Mouse (Mus musculus) urinary bladder, postnatal 10 days (tissue): ENCODE results near the gene Plscr3.

Experiments
- DNase-seq: peaks from one replicate; pipeline ENCODE4 v3.0.0; 2022; ENCODE audit warnings: low spot score

Gene Plscr3

DNA sequence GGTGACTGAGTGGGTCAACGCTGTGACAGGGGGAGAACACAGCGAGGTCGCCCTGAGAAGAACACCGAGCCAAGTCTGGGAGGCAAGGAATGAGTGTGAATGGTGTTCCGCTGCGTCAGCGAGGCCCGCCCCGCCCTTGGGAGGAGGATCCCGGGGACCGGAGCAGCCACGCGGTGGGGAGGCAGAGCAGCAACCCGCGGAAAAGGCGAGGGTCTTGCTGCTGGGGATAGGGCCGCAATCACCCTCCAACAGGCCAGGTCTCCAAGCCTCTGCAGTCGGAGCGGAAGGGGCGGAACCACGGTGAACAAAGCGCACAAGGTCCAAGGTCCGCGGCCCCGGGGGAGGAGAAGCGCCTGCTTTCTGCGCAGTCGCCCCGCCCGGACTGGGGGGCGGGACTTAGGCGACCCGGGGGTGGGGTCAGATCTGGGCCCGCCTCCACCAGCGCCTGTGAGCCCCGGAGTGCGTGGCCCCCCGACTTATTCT is at the start of gene Plscr3:
TSS of gene Plscr3 (plus strand) at position 179 of the 483 bp plus-strand sequence.
- peak; percentile 55 for DNase-seq

DNA sequence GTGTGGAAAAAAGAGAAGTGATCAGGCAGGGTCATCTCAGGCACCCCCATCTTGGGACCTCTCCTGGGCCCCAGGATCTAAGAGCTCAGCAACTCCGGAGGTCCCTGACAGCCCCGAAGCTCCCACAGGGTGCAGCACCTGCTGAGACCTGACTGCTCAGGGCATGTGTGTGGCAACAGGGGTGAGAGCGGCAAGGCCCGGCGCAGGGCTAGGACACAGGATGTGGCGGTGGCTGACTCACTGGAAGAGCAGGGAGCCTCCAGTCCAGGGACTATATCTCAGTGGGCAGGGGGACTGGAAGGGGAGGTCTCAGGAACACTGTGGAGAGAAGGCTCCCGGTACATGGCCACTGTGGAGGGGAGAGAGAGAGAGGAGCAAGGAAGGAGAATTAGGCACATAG is 48.3 kb upstream of the Plscr3 start:
- no peak for DNase-seq

DNA sequence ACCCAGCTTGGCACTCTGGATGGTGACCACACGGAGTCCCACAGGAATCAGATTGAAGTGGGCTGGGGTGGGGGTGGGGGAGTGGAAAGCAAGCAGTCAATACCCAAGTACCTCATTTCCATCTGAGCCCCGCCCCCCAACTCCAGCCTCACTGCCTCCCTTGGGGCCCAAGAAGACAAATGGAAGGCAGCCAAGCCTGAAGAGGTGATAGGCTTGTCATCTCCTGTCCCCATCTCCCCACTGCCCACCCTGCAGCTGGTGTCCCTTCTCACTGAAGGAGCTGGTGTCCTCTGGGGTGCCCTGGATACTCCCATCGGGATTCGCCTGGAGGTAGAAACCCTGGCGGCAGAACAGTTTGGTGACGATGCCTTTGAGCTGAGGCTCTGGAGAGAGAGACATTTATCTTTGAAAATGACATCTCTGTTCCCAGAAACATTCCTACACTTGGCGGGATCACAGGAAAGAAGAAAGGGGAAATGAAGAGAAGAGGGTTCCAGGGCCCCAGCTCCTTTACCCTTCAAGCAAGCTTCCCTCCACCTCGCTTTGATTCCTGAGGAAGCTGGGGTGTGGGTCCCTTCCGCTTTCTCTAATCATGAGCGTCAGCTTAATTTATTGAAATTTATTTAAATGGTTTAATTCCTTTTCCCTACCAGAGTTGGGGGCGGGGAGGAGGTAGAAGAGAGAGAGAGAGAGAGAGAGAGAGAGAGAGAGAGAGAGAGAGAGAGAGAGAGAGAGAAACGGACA is 46.6 kb upstream of the Plscr3 start:
- no peak for DNase-seq

DNA sequence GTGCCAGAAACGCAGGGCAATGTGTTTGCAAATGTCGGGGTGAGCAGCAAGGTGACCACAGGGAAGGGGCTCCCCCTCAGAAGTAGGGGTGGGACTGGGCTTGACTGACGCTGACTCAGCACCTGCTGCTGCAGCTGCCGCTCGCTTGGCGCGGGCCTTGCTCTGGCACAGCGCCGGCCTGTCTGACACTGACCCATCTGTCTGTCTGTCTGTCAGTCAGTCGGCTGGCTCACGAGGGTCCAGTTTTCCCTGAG is 46.1 kb upstream of the Plscr3 start:
- no peak for DNase-seq

DNA sequence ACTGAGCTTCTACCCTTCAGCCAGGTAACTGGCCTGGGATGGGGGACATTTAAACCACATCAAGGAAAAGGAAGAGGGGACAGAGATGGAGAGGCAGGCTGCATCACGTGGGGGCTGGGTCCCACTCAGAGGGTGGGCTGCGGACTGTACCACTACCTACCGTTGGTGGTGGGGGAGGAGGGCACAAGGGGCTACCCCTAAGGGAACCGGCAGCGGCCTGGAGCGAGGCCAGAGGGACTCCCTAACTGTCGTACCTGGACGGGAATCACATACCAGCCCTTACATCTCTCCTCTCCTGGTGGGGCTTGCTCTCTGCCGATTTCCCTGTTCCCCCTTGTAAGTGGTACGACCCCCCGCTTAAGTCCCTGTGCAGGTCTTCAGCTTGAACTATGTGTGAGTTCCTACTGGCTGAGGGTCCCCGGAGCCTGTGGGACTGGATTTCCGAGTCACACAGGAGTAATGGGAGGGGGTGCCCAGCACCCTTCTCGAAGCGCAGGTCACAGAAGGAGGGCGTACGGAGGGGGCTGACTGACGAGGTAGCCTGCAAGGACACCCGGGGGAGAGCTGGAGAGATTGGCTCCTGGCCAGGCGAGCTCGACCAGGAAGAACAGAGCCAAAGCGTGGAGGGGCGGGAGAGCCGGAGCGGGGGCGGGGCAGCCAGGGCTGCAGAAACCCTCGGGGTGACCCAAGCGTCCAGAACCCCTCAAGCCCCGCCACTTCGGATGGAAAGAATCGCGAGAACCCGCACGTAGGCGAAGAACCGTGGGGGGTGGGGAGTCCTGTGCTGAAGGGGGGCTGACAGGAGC is 45.6 kb upstream of the Plscr3 start:
- DNase-seq, result no peak

DNA sequence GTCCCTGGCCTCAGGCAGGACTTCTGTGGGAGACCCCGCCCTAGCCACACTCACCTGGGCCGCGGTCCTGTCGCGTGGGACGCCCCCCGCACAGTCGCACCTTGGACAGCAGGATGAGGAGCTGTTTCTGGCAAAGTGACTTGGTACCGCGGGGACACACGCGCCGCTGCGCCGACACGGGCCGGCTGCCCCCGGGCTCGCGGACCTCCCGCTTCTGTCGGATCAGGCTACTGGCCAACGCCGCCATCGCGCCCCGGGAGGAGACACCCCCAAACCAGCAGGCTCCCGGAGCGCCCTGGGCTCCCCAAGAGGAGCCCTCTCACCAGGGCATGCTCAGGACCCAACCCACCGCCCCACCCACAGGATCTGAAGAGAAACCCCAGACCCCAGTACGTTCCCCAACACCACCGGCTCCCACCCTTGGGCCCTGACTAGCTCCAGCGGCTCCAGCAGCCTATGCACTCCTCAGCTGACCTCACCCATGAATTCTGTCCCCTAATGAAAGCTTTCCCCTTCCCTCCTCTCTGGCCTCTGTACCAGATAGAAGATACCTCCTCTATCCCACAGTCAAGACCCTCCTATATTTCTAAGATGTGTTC is 44.7 kb upstream of the Plscr3 start, which contains the start of gene Fgf11:
TSS of gene Fgf11 (minus strand) at position 479 of the 599 bp plus-strand sequence.
- DNase-seq, result no peak

DNA sequence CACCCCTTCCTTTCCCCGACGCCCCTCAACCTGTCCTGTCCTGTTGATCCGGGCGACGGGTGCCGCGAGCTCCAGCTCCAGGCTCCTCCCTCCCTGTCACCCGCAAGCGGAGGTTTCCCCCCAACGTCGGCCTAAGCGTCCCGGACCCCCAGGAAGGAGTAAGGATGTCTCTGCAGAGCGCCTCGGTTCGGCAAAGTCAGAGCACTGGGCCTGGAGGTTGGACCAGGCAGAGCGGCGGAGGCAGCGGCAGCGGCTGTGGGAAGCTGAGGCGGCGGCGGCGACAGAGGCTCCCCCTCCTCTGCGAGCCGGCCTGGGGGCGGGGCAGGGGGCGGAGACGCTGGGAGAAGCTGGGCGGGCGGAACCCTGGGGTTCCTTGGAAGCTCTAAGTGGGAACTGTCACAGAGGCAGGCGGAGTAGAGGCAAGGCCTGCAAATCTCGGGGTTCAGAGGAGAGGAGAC is 43.5 kb upstream of the Plscr3 start:
- no peak for DNase-seq

DNA sequence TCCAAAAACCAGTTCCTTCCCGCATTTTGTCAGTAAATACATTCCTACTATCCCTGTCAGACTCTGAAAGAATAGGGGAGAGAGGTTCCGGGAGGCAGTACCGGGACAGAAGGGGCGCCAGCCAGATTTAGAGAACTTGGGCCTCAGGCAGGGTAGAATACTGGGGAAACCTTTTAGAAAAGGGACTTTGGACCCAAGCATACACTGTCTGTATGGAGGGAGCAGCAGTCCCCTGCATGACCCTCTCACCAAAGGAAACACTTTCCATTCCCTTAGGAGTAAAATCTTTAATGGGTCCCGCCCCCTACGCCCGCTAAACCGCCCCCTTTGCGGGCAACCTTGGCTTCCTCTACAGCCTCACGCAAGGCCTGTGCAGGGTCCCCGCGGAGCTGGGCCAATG is 42.8 kb upstream of the Plscr3 start:
- no peak for DNase-seq

DNA sequence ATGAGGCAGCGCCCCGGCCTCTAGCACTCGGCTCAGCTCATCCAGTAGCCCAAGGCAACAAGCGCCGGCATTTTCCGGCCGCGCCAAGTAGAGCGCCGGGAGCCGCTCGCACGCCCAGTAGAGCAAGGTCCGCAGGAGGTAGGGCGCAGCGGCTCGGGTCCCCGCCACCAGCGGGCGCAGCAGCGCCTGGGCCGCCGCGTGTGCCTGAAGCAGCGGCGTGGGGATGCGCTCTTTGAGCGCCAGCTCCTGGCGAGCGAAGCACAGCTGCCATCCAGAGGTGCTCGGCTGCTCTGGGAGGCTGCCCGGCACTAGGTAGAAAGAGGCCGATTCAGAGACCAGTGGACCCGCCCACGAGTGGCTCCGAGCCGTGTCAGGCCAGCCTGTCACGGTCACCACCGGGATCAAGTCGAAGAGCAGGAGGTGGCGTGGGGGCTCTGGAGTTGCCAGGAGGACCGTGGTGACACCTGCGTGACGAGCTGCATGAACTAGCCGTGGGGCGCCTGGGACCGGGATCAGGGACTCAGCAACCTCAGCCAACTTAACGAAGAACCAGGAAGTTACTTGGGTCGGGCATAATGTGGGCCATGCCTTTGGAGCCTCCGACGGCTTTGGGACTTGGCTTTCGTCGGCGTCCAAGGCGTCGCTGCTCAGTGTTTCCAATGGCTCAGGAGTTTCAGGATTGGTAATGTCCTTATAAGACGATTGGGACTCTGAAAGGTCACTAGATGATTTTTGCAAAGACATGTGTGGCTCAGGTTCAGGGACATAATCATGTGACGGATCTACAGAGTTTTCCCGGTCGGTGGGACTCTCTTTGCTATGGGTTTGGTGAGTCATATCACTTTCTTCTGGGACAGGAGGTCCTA is 42.2 kb upstream of the Plscr3 start:
- DNase-seq, result no peak

DNA sequence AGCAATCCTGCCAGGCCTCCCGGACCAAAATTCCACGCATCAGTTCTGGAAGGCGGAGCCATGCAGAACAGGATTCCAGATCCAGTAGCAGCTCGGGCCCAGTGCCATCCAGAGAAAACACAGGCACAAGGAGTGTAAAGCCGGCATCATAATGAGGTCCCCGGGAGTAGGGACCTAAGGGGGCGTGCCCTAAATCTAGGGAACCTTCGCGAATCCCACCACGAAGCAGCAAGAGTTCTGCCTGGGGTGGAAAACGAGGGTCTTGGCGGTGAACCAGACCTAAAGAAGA is 41.6 kb upstream of the Plscr3 start:
- DNase-seq, result no peak

DNA sequence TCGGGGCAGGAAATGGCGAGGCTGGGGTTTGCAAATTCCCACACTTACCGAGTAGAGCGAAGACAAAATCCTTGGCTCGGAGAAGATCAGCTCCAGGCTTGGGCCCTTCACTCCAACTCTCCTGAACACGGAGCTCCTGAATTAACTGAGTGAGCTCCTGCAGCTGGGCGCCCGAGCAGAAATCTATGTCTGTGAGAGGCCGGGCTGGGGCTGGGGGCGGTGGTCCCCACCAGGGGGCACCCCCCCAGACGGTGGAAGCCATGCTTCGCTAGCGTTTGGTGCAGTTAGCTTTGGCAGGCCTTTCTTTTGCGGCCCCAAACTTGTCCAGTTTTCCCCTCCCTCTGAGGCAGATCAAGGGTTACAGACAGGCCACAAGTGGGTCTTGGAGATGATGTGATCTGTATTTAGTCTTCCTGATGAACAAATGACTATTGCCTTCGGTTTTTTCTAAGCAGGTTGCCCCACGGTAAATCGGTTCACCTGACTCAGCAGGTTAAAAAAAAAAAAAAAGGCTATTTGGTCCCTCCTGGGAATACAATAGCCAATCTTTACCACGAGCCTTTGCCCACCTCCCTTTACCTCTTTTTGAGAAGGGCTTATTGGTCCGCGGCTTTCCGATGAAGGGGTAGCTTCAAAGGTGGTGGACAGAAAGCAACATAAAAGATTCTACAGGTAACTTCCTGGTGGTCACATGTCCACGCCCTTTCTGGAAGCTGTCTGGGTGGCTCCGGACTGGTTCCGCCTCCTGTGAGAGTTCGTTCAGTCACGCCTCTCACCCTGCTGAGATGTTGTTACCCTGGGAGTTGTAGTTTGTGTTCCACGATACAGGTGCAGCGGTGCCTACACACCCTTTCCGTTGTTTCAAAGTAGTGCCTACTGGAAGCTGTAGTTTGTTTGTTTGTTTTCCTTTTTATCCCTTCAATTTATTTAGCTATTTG is 40.9 kb upstream of the Plscr3 start, which contains the start of gene Tmem102:
TSS of gene Tmem102 (minus strand) at position 653 of the 938 bp plus-strand sequence.
- DNase-seq, result no peak

DNA sequence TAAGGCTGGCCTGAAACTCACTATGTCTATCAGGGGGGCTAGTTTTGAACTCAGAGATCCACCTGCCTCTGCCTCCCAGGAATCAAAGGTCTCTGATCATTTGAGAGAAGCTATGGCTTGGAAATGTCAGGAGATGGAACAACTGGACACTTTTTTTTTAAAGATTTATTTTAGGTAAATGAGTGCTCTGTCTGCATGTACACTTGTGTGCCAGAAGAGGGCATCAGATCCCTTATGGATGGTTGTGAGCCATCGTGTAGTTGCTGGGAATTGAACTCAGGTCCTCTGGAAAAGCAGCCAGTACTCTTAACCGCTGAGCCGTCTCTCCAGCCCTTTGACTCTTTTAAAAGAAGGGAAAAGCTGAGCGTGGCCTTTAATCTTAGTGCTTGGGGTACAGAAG is 39.8 kb upstream of the Plscr3 start:
- DNase-seq, result no peak

DNA sequence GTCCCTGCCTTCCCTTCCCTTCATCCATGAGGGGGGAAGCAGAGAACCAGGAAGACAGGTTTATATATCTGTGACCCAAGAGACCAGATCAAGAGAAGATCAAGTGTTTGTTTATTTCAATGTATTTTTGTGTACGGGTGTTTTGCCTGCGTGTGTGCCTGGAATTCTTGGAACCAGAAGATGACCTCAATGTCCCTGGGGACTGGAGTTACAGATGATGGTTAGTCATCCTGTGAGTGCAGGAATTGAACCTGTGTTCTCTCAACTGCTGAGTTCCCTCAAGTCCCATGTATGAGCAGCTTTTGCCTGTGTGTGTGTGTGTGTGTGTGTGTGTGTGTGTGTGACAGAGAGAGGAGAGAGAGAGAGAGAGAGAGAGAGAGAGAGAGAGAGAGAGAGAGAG is 38.5 kb upstream of the Plscr3 start:
- DNase-seq, result no peak

DNA sequence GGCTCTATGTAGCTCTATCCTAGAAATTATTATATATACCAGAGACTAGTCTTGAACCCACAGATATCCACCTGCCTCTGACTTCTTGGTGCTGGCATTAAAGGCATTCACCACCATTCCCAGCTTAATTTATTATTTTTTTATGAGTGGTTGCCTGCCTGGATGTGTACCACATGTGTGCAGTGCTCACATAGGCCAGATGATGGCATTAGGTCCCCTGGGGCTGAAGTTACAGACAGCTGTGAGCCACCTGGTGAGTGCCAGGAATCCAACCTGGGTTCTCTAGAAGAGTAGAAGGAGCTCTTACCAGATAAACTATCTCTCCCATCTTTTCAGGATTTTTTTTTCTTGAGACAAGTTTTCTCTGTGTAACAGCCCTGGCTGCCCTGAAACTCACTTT is 35.9 kb upstream of the Plscr3 start:
- DNase-seq, result no peak

DNA sequence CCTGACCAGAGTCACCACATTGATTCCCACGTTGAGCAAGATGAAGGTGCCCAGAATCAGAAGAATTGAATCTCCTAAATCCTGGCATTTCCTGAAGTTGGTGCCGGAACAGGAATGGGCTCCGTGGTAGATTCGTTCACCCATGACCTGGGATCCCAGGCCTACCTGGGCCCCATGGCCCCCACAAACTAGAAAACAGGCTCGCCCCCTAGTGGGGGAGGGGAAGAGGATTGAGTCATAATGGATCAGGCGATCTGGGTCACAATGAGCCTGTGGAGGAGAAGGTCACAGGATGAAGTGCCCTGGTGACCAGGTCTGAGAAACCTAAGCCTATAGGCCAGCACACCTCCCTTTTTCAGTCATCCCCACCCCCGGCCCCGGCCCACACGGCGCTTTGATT is 31.0 kb upstream of the Plscr3 start, which contains the start of gene Gm39566:
TSS of gene Gm39566 (minus strand) at position 144 of the 400 bp plus-strand sequence.
- no peak for DNase-seq

DNA sequence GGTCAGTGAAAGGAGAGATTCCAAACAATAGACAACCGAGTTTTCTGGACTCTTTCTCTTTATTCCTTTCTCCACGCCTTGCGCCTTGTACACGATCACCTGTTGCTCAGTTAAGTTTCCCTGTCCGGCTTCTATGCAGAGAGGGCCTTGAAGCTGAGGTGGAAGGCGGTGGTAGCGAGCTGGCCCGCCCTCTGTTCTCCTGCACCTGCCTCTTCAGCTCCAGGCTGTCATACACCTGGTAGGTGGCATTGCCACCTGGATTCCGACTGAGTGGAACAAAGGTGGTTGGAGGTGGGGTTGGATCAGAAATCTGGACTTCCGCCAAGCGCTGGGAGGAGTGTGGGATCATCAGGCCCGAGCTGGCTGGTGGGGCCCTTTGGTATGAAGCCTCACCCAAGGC is 29.7 kb upstream of the Plscr3 start:
- DNase-seq, result no peak

DNA sequence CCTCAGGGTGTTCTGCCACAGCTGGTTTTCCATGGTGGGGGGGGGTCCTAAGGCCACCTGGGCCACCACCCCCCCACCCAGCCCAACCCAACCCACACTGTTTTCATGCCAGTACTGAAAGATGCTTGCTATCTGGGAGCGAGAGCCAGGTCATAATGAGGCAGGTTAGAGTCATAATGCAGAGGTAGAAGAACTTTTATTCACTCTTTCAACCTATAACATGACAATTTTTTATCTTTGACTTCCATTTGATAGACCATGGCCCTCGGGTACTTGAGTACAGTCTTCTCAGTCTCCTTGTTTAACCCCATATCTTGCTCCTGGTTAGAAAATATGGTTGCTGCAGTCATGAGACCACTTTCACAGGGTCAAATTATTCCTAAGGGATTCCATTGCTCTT is 27.8 kb upstream of the Plscr3 start, which contains the start of gene Spem2:
TSS of gene Spem2 (minus strand) at position 101 of the 400 bp plus-strand sequence.
- DNase-seq, result no peak

DNA sequence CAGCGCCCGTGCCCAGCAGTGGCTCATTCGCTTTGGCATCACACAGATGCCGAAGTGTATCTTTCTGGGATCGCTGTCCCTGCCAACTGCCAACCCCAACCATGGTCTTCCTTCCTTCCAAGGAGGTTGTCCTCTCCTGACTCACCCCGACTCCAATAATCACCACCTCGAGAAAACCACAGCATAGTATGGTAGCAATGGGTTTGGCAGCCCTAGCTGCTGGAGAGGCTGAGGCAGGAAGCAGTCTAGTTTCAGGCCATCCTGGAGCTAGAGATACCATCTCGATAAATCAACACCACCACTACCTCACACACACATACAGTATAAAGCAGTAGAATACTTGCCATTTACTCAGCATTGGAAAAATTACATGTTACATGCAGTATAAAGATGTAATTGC is 27.3 kb upstream of the Plscr3 start:
- DNase-seq, result no peak

DNA sequence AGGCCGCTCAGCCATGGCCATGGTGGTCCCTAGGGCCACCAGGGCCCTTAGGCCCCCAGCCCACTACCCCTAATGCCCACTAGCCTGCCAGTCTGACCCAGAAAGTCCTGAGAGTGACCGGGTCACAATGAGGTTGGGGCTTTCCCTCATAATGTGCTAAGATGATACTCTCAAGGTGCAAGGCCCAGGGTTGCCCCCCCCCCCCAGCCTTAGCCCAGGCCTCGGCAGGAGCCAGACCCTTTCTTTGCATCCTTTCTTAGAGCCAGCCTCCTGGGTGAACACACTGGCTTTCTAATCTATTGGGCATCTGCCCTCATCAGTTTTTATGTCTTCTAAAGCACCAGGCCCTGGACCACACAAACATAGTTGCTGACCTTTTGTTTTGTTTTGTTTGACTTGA is 24.1 kb upstream of the Plscr3 start, which contains the start of gene Spem1:
TSS of gene Spem1 (minus strand) at position 101 of the 400 bp plus-strand sequence.
- DNase-seq, result no peak

DNA sequence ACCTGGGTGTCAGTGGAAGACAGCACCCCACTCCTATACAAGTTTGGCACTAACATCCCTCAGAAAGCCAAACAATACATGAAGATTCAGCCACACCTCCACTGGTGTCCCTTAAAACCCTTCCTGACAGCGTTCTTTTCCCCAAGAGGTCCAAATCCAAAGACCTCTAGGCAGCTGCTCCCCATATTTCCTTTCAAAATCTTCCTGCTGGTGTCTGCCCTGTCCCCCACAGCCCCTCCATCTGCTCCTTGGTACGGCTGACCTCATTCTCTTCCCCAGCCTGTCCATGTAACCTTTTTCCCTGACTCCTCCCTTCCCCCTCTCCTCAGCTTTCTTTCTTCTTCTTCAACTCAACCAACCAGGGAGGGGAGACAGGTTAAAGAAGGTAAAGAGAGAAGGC is 22.7 kb upstream of the Plscr3 start:
- no peak for DNase-seq

DNA sequence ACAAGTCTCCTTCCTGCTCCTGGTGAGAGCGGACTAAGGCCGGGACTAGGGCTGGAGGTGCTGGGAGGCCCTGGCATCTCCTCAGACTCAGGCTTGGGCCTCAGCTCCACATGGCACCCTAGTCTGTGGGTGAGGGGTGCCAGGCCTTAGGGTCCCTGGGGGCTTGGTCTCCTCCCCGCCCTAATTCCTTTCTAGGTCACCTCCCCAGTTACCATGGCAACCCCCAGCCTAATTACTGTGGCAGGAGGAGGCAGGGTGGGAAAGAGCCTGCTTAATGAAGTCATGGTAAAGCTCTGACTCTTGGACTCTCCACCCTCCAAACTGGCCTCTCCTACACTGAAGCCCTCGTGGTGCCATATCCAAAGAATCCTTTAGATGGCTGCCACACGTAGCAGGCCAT is 17.3 kb upstream of the Plscr3 start:
- no peak for DNase-seq
